In genomic region chr2:32811959-32812358, GRCm38 (mm10) we compare ENCODE assay signal across 24 mouse cellular contexts. TPM values are rescaled to one million over a fixed set of nuclear protein-coding genes. Genes with fewer than 3 reads are reported as not detected.
DNase-seq lines count a peak whose midpoint lies in the region.
"Had no signal": no experiment of that assay in that cellular context is flagged by ENCODE, and none has a peak within 500 bp of the region (broad histone marks: within the 10 kb centered on the region; RNA-seq: fewer than 3 reads in every experiment).

No protein-coding gene starts in this region.

- H3K9me3 ChIP-seq in embryonic facial prominence, embryonic 10.5 days = no peaks in the 10 kb centered on the region
- H3K9me3 ChIP-seq: forebrain, embryonic 12.5 days; heart, embryonic 15.5 days; hindbrain, embryonic 13.5 days; limb, embryonic 13.5 days; neural tube, embryonic 15.5 days; stomach, embryonic 15.5 days had no signal

- peak overlapping the region; percentile 40; the same call in 1 of the 2 replicates for H3K27ac ChIP-seq in embryonic facial prominence, embryonic 10.5 days (replicated peaks)
- H3K27ac ChIP-seq: forebrain, embryonic 12.5 days; heart, embryonic 15.5 days; hindbrain, embryonic 13.5 days; limb, embryonic 13.5 days; neural tube, embryonic 15.5 days; stomach, embryonic 15.5 days had no signal

- H3K36me3 ChIP-seq in embryonic facial prominence, embryonic 10.5 days (replicated peaks) = peaks cover 52% of the 10 kb centered on the region

- no peak overlapping the region for H3K4me3 ChIP-seq in embryonic facial prominence, embryonic 10.5 days
- H3K4me3 ChIP-seq: erythroblast, embryonic 14.5 days; forebrain, embryonic 12.5 days; heart, embryonic 15.5 days; hindbrain, embryonic 13.5 days; limb, embryonic 13.5 days; neural tube, embryonic 15.5 days; stomach, embryonic 15.5 days had no signal

- WGBS in embryonic facial prominence, embryonic 10.5 days = 87% methylated on average over 8 of the region's 8 CpGs

- H3K4me1 ChIP-seq in embryonic facial prominence, embryonic 10.5 days = peaks cover 12% of the 10 kb centered on the region
- H3K4me1 ChIP-seq: forebrain, embryonic 12.5 days; heart, embryonic 15.5 days; stomach, embryonic 15.5 days had no signal

- DNase-seq in brain, adult 2 months (ENCODE audit: low read depth, low spot score) = peak; percentile 90
- DNase-seq in cerebellum, adult 11 months = peak; percentile 61
- peak; percentile 80 for DNase-seq in cerebellum, adult 9-10 months
- no peak for DNase-seq in embryonic facial prominence, embryonic 10.5 days (ENCODE audit: low spot score)
- no peak for DNase-seq in kidney, postnatal 25 days
- DNase-seq in embryo, embryonic 10.5 days (ENCODE audit: low spot score) = no peak
- DNase-seq: adrenal gland, adult 8-10 months; B cell, adult 2 months; gastrocnemius, postnatal 10 days; heart, postnatal 4 days; kidney, adult 9 months; kidney, postnatal 10 days; layer of hippocampus, adult 9-11 months; lung, postnatal 36 days; midbrain, embryonic 14.5 days; retina, postnatal 1 day; right cerebral cortex, postnatal 14 days had no signal

- H3K27me3 ChIP-seq in embryonic facial prominence, embryonic 10.5 days (replicated peaks; ENCODE audit: low read depth, poor library complexity, severe bottlenecking) = no peaks in the 10 kb centered on the region
- H3K27me3 ChIP-seq: forebrain, embryonic 12.5 days; heart, embryonic 15.5 days; hindbrain, embryonic 13.5 days; limb, embryonic 13.5 days; neural tube, embryonic 15.5 days; stomach, embryonic 15.5 days had no signal

RNA-seq across cellular contexts. Expression of gene Cfap157, which starts 27.7 kb away (rescaled TPM):
- polyA plus RNA-seq in embryonic facial prominence, embryonic 10.5 days (2016; fragmentation: Nextera tagmentation; extraction: Ambion mirVana) = 0.54 and 0.60 TPM in 2 replicates
- polyA plus RNA-seq: erythroblast, embryonic 14.5 days had no signal

RNA-seq across cellular contexts. Expression of gene Stxbp1, which starts 35.1 kb away (rescaled TPM):
- 24.4 and 25.1 TPM in 2 replicates for polyA plus RNA-seq in embryonic facial prominence, embryonic 10.5 days (2016; fragmentation: Nextera tagmentation; extraction: Ambion mirVana)

RNA-seq across cellular contexts. Expression of gene Ptrh1, which starts 36.4 kb away (rescaled TPM):
- polyA plus RNA-seq in embryonic facial prominence, embryonic 10.5 days (2016; fragmentation: Nextera tagmentation; extraction: Ambion mirVana) = 5.3 and 6.4 TPM in 2 replicates
- polyA plus RNA-seq: erythroblast, embryonic 14.5 days had no signal

RNA-seq across cellular contexts. Expression of gene Ttc16, which starts 36.5 kb away (rescaled TPM):
- polyA plus RNA-seq in embryonic facial prominence, embryonic 10.5 days (2016; fragmentation: Nextera tagmentation; extraction: Ambion mirVana) = 0.31 and 0.34 TPM in 2 replicates
- polyA plus RNA-seq: erythroblast, embryonic 14.5 days had no signal

RNA-seq across cellular contexts. Expression of gene Tor2a, which starts 54.9 kb away (rescaled TPM):
- 48.9 and 53.5 TPM in 2 replicates for polyA plus RNA-seq in embryonic facial prominence, embryonic 10.5 days (2016; fragmentation: Nextera tagmentation; extraction: Ambion mirVana)

Comparison
In these comparisons a context has a peak if more than half of its experiments do, and no peak if none do; other contexts are left out.
1. DNase-seq: peak in brain, adult 2 months (single experiment), cerebellum, adult 11 months (single experiment) and cerebellum, adult 9-10 months (single experiment); none in embryonic facial prominence, embryonic 10.5 days (single experiment), kidney, postnatal 25 days (0 of 2) and embryo, embryonic 10.5 days (single experiment).